Mouse (Mus musculus) lung, postnatal 25 days (tissue): Measurements from ENCODE around the gene Lamb2.

ENCODE experiments used
- DNase-seq: peaks from one replicate; pipeline ENCODE4 v3.0.0; 2022; ENCODE audit warnings: low spot score

The Lamb2 gene

DNA sequence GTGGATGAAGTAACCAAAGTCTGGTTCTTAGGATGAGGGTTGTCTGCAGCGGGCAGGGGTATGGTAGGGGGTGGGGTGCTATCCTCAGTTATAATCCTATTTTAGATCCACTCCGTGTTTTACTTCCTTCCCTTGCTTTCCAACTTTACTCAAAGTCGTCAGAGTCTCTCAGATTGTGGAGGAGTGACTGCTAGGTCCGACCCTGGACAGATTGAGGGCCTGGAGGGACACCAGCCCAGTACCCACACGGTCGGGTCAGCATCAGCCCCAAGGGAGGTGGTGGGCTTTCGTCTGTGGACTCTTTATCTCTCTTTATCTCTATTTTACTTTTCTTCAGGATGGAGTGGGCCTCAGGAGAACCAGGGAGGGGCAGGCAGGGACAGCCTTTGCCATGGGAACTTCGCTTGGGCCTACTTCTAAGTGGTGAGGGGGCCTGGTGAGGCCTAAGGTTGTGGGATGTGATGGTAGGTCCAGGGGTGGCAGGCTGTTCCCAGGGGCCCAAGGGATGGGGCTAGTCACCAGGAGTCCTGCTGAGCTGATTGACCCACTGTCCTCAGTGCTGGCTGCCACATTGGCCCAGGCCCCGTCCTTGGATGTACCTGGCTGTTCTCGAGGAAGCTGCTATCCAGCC, at the start of gene Lamb2:
Gene Lamb2 (plus strand): TSS at position 16 of the 631 bp plus-strand sequence.
- peak; percentile 80 for DNase-seq

GRCm38 (mm10) chr9:108431431-108432067, 48.0 kb upstream of the Lamb2 start:
- no peak for DNase-seq

- DNase-seq, result no peak
These were observed 43.4 kb upstream of the Lamb2 start, which contains the start of gene BC048562 for GRCm38 (mm10) chr9:108436182-108436581. TSS of gene BC048562 (plus strand) at chr9:108436482.

DNA sequence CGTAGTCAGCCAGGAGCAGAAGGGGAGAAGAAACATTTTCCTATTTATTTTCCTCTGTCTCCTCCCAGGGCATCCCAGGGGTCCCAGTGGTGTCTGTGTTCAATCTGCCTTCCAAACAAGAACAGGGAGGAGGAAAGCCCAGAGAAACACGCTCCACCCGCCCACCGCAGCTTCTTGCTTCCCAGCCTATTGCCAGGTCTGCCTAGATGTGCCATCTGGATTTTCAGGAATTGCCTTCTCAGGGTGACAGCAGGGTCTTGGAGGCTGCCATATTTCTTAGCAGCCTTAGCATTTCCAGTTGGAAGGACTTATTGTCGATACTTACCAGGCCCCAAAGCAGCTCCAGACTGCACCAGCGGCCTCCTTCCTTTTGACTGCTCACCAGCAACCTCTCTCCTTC, 40.4 kb upstream of the Lamb2 start:
- no peak for DNase-seq

DNA sequence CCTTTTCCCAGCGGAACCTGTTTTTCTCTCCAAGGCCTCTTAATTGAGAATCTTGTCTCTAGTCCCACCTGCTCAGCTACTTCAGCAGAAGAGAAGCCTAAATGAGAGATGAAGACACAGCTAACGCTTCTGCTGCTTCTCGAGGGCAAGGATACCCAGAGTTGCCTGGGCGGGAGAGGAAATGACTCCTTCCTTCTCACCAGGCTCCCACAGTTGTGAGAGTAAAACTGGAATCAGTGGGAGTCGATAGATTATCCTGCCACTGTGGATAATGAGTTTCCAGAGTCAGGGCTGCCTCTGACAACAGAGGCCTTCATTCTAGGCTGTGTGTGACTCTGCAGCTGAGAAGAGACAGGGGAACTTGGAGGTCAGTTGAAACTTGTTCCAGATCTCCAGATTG, 39.1 kb upstream of the Lamb2 start:
- no peak for DNase-seq

GRCm38 (mm10) chr9:108441236-108441919, 38.2 kb upstream of the Lamb2 start:
- DNase-seq, result no peak

DNA sequence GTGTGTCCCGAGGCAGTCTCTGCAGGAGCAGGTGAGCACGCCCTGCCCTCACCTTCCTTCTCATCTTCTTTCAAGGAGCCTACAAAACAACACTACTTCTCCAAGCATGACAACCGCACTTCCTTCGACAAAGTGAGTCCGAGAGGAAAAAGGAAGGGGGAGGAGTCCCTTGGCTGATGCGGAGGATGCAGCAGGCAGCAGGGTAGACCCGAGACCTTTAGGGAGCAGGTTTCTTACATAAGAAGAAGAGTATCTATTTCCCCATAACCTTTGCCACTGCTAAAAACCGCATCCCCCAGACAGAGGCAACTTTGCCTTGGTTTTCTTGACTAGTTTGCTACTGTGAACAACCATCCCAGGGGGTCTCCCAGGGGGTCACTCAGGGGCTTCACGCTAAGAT, 34.4 kb upstream of the Lamb2 start:
- no peak for DNase-seq

DNA sequence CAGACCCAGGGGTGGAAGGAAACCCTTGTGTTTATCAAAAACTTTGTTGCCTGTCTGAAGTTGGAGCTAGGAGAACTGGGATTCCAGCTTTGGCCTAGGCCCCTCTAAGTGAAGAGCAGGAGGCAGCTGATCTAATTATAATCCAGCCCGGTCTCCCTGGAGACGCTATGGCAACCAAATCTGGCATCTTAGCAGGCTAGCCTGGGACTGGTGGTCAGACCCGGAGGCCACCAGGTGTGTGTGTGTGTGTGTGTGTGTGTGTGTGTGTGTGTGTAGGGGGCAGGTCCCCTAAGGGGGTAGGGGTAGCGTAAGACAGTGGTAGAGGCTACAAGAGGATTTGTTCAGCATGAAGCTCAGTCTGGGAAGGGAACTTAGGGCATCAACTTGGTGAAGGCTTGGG, 29.7 kb upstream of the Lamb2 start:
- DNase-seq, result no peak

- no peak for DNase-seq
These were observed 29.0 kb upstream of the Lamb2 start for GRCm38 (mm10) chr9:108450292-108451169.

- no peak for DNase-seq
These were observed 28.4 kb upstream of the Lamb2 start for GRCm38 (mm10) chr9:108451170-108451493.

DNA sequence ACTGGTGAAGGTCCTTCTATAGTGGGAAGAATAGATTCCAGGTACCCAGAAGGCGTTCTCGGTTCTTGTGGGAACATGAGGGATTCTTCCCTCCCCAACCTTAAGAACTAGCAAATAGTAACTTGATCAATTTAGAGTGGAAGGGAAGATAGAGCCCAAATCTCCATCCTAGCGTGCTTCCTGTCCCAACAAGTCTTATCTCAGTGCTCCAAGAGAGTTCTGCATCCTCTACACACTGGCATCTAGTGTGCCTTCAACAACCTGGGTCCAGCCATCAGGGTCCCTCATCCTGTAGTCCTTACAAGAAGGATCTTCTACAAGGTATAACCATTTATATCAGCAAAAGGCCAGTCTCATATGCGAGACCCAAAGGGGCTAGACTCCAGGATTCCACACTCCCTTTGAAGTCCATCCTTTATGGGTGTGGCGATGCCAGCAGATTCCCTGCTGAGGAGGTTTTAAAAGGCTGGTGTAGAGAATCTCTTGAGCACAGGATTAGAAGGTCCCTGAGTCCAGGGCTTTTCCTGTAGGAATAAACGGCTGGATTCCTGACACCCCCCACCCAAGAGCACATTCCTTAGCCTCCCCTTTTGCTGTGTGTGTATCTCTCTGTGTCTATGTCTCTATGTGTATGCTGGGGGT, 27.9 kb upstream of the Lamb2 start:
- no peak for DNase-seq

- peak; percentile 86 for DNase-seq
These were observed 27.1 kb upstream of the Lamb2 start for GRCm38 (mm10) chr9:108452291-108452906.

DNA sequence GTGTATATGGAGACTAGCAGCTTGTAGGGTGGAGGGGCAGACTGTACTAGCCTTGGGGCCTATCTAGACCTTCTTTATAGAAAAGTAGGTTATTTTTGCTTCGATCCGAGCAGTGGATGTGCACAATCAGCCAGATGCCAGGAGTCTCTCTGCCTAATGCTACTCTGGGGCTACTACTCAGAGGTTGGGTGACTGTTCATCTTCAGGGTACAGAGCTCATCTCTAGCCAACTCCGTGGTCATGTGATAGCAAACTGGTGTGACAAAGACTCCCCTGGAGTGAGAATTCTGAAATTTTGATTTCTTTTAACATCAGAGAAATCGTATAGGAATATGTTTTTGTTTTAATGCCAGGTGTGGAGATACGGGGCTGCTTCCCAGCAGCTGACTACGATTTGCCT, 26.6 kb upstream of the Lamb2 start:
- DNase-seq, result no peak

GRCm38 (mm10) chr9:108453458-108453857, 26.1 kb upstream of the Lamb2 start:
- no peak for DNase-seq

DNA sequence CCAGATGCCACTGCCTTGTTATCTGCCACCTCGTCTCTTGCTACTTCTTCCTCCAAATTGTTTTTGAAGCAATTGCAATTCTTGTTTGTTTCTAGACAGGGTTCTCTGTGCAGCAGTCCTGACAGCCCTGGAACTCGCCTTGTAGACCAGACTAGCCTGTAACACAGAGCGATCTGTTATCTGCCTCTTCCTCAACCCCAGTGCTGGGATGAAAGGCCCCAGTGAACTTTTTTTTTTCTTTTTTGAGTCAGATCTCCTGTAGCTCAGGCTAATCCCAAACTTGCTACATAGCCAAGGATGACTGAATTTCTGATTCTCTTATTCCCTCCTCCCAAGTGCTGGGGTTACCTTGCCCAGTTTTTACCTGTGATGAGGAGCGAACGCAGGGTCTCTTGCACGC, 25.1 kb upstream of the Lamb2 start:
- no peak for DNase-seq

- no peak for DNase-seq
These were observed 23.6 kb upstream of the Lamb2 start for GRCm38 (mm10) chr9:108455747-108456571.

- no peak for DNase-seq
These were observed 22.6 kb upstream of the Lamb2 start for GRCm38 (mm10) chr9:108456953-108457352.

- DNase-seq, result peak; percentile 6
These were observed 19.6 kb upstream of the Lamb2 start for GRCm38 (mm10) chr9:108459939-108460318.

DNA sequence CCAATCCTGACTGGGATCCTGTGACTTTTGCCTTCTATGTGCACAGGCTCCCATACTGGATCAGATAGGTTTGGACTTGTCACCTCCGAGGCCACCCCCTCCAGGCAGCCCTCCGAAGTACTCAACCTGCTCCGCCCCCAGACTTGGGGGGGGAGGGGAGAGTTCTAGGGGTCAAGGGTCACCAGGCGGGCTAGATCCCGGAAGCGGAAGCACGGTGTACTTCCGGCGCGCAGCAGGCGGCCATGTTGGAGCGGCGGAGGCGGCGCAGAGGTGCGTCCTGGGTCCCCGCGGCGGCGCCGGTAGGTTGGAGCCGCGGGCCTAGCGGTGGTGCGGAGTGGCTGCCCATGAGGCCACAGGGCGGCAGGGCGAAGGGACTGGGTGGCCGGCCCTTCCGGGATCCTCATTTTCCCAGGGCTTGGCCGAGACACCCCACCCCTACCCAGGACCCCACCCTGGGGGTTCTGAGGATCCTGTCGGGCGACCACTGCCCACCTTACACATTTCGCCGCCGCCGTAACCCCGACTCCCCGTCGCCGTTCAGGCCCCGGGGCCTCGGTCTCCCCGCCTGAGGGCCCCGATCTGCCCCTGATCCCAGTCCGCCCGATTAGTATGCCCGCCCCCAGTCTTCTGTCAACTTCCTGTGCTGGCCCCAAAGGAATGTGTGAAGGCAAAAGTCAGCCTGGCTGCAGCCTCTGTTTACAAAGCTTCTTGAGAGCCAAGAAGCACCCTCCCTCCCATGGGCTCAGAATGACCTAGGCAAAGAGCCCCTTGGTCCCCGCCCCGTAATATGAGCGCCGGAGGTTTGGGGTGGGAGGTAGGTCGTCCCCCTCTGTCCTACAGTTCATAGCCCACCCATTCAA, 19.0 kb upstream of the Lamb2 start, which contains the start of gene Ccdc71:
Gene Ccdc71 (plus strand): TSS at position 209 of the 860 bp plus-strand sequence.
- peak; percentile 86 for DNase-seq
